Mouse (Mus musculus) G1E (cell line): Measurements from ENCODE around the gene Sema5a.

Source experiments
- CTCF ChIP-seq: IDR thresholded peaks from 2 replicates; pipeline ENCODE4 v1.5.1; 2012; ENCODE audit warnings: low read depth, low read length, inconsistent platforms, mixed read lengths
- GATA1 ChIP-seq: IDR thresholded peaks from 2 replicates; pipeline ENCODE4 v1.6.1; 2012; ENCODE audit warnings: borderline replicate concordance, low read length, inconsistent platforms, mixed read lengths
- POLR2AphosphoS5 ChIP-seq: IDR thresholded peaks from 2 replicates; pipeline ENCODE4 v1.6.1; 2012; ENCODE audit warnings: low read depth, low read length, inconsistent platforms; ENCODE audit not compliant: insufficient replicate concordance
- TAL1 ChIP-seq: conservative IDR thresholded peaks from 2 replicates; pipeline ENCODE4 v1.6.1; 2012; ENCODE audit warnings: low read depth, low read length, inconsistent platforms, mixed read lengths

- TF ChIP-seq POLR2AphosphoS5 (no peak), CTCF (no peak), TAL1 (no peak), GATA1 (no peak)
Measured at GRCm38 (mm10) chr15:32546746-32547145, 302.1 kb downstream of the Sema5a start.
